Mouse (Mus musculus): ENCODE data around the gene Trmt1l. TPM values are rescaled to one million over a fixed set of nuclear protein-coding genes. Genes with fewer than 3 reads are reported as not detected.
A peak's percentile ranks its signal among the peaks of the same experiment; 100 is the strongest.

The Trmt1l gene
- total RNA-seq, 1 experiment from 2014 or later, result 66.6 TPM

GRCm38 (mm10) chr1:151489806-151490205 lies 61.5 kb downstream of the Trmt1l start:
- ATAC-seq (ENCODE audit: extremely low read depth, insufficient number of reproducible peaks, low FRiP score, poor library complexity, severe bottlenecking), result no peak

DNA sequence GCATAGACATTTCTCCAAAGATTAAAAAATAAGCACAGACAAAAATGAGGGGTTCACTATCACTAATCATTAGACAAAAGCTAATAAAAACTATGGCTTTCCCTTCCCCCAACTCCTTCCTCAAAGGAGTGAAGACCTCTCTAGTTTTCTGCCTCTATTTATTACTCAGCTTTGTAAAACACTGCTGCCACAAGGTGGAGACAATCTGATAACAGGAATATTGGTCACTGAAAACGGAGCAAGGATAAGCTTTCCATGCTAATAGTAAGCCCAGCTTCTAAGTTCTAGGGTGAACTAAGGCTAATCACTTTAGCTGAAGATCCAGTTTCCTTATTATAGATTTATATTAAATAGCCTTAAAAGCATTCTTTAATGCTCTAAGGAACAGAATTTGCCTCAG lies 64.1 kb downstream of the Trmt1l start:
- no peak for ATAC-seq (ENCODE audit: extremely low read depth, insufficient number of reproducible peaks, low FRiP score, poor library complexity, severe bottlenecking)

GRCm38 (mm10) chr1:151493826-151494225 lies 65.5 kb downstream of the Trmt1l start:
- no peak for ATAC-seq (ENCODE audit: extremely low read depth, insufficient number of reproducible peaks, low FRiP score, poor library complexity, severe bottlenecking)

- no peak for ATAC-seq (ENCODE audit: extremely low read depth, insufficient number of reproducible peaks, low FRiP score, poor library complexity, severe bottlenecking)
Observed at GRCm38 (mm10) chr1:151494711-151495110, 66.4 kb downstream of the Trmt1l start.

GRCm38 (mm10) chr1:151495635-151496285 lies 67.4 kb downstream of the Trmt1l start:
- ATAC-seq (ENCODE audit: extremely low read depth, insufficient number of reproducible peaks, low FRiP score, poor library complexity, severe bottlenecking), result no peak

DNA sequence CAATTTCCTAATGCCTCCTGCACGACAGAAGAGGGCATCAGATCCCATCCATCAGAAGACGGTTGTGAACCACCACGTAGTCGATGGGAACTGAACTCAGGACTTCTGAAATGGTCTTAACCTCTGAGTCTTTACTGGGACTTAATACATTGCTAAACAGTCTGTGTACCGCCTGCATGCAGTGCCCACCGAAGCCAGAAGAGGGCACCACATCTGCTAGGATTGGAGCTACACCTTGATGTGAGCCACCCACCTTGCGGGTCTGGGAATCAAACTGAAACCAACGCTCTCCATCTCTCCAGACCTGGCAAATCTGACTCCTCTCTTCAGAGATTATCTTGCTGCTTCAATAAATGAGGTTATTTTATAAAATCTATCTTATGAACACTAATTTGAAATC lies 68.7 kb downstream of the Trmt1l start:
- peak; percentile 20; the same call in 1 of the 2 replicates for ATAC-seq (ENCODE audit: extremely low read depth, insufficient number of reproducible peaks, low FRiP score, poor library complexity, severe bottlenecking)

- no peak for ATAC-seq (ENCODE audit: extremely low read depth, insufficient number of reproducible peaks, low FRiP score, poor library complexity, severe bottlenecking)
Observed at GRCm38 (mm10) chr1:151497942-151498341, 69.6 kb downstream of the Trmt1l start.

- ATAC-seq (ENCODE audit: extremely low read depth, insufficient number of reproducible peaks, low FRiP score, poor library complexity, severe bottlenecking), result no peak
Observed at GRCm38 (mm10) chr1:151498381-151498780, 70.0 kb downstream of the Trmt1l start.

DNA sequence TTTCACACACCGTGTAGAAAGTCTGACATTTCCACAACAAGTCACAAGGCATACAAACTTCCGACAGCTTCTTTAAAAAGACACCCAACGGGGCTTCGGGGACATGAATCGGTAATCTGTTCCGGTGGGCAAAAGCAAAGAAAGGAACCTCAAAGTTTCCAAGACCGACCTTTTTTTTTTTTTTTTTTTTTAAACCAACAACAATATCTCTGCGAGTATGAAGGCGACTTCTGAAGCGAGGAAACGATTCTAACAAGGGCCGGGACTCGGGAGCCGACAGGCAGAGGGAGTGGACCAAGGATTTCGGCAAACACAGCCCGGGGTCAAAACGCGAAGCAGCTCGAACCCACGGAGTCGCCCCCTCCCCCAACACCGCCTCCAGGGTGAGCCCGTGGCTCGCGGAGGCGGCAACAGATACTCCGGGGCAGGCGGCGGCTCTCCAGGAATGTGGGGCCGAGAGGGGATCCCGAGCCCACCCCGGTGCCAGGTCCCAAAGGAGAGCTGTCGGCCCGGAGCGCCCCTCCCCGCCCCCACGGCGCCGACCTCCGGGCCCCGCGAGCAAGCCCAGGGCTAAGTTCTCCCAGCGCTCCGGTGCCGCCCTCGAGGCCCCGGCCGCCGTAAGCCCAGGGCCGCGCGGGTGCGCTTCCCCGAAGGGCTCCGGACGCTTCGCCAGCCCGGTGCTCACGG lies 71.6 kb downstream of the Trmt1l start:
- ATAC-seq (ENCODE audit: extremely low read depth, insufficient number of reproducible peaks, low FRiP score, poor library complexity, severe bottlenecking), result peak; percentile 5; the same call in 1 of the 2 replicates

DNA sequence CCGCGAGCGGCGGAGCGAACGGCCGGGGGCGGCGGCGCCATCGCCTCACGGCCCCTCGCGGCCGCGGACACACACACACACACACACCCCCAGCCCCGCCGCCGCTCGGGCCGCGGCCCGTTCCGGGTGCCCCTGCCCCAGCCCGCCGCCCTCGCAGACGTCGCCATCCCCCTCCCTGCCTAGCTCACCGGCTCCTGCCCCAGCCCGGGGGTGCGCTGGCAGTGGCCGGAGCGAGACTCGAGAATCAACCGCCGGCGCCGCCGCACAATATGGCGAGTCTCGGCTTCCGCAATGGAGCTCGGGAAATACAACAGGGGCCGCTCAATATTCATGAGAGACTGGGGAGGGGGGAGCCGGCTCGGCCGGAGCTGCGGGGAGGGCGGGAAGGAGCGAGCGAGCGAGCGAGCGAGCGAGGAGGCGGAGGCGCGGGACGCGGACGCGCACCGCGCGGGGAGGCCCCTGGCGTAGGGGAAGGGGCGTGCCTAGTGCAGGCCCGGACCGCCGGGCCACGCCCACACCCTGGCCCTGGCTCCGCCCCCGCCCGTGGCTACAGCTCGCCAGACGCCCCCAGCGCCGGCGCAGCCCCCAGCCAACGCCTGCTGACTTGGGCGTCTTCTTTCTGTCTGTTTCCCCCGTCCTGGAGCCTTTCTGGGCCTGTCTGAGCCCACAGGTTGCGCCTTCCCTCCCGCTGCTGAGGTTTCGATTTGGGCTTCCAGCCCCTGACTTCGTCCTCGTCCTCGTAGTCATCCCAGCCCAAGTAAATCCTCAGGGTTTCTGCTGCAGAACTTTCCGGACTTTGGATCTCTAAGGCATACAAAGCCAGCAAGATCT lies 72.4 kb downstream of the Trmt1l start, which contains the start of gene Rnf2:
Rnf2 (minus strand) TSS at position 425 of the 831 bp plus-strand sequence.
- peak; percentile 89 for ATAC-seq (ENCODE audit: extremely low read depth, insufficient number of reproducible peaks, low FRiP score, poor library complexity, severe bottlenecking)

Other genes with a start within 250 kb of the Trmt1l start
- gene Gm47985, start 246.0 kb upstream of the Trmt1l start, total RNA-seq (2017), result not detected in 2 replicates
- gene Gm8947, start 236.2 kb upstream of the Trmt1l start, total RNA-seq (2017), result 0.61 TPM in 1 of 2 replicates, not detected in the other
- gene Gm47995, start 230.1 kb upstream of the Trmt1l start, total RNA-seq (2017), result not detected in 2 replicates
- not detected in 2 replicates for gene 3110040M04Rik, start 224.4 kb upstream of the Trmt1l start, total RNA-seq (2017)
- not detected in 2 replicates for gene Gm47996, start 218.4 kb upstream of the Trmt1l start, total RNA-seq (2017)
- gene Ivns1abp, start 84.1 kb upstream of the Trmt1l start, total RNA-seq (2017), result 318 and 362 TPM in 2 replicates
- gene Swt1, start 87 bp upstream of the Trmt1l start, total RNA-seq (2017), result 53.5 and 63.4 TPM in 2 replicates
- gene Rnf2, start 72.4 kb downstream of the Trmt1l start, total RNA-seq (2017), result 90.8 and 93.3 TPM in 2 replicates
- gene Fam129a, start 142.6 kb downstream of the Trmt1l start, total RNA-seq (2017), result 121 and 130 TPM in 2 replicates

Data from neutrophil, adult 5-6 weeks (primary cell).